Mouse (Mus musculus): ENCODE measurements around the gene 4933415A04Rik. TPM values are rescaled to one million over a fixed set of nuclear protein-coding genes. Genes with fewer than 3 reads are reported as not detected.

4933415A04Rik gene
- total RNA-seq, 2 experiments from 2014 or later = 1.2 to 1.6 TPM

DNA sequence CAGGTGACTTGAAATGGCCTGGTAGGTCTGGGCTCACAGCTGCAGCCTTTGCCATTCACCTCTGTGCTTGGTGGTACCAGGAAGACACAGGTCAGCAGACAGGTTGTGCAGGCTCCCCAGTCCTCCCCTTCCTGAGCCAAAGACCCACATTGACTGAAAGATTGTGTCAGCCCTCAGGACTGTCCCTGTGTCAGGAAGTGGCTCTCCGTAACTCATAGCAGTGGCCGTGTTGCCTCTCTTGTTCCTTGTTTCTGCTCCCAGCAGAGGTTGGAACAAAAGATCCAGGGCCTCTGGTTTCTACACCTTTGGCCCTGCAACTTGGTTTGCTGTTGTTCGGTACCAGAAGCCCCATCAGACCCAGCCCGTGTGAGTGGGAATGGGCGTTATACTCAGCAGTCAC lies 17.7 kb upstream of the 4933415A04Rik start:
- intact Hi-C loops (cut with DNase I) = no loop called here
- no peak for DNase-seq

DNA sequence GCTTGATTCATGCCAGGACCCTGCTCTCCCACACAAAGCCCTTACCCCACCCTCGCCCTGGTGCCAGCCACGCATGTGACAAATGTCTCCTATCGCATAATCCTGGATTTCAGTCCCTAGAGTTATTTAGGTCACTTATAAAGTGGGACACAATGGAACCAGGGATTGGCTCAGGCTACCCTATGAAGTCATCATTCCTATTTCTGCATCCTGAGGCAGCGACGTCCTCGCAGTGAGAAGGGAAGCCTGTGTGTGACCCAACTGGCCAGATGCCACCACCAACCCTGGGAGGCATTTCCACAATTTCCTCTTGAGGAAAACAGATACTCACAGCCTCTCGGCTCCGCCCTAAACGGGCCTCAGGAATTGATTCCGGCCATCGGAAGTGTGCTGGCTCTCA lies 17.2 kb upstream of the 4933415A04Rik start:
- intact Hi-C loops (cut with DNase I) = no loop called here
- DNase-seq = peak; percentile 85 to 86

DNA sequence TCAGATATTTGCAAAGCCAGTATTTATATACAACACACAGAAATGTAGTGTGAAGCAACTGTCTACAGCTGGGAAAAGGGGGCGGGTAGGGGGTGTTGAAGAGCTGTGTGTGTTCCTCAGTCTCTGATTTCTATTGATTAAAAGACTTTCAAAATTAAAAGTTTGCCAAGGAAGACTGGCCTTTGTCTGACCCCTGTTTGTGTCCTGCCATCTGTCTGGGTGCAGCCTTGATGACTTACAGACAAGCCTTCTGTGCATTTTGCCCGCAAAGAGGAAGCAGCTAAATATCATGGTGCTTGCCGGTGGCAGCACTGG lies 11.8 kb upstream of the 4933415A04Rik start:
- intact Hi-C loops (cut with DNase I) = no loop called here
- no peak for DNase-seq

DNA sequence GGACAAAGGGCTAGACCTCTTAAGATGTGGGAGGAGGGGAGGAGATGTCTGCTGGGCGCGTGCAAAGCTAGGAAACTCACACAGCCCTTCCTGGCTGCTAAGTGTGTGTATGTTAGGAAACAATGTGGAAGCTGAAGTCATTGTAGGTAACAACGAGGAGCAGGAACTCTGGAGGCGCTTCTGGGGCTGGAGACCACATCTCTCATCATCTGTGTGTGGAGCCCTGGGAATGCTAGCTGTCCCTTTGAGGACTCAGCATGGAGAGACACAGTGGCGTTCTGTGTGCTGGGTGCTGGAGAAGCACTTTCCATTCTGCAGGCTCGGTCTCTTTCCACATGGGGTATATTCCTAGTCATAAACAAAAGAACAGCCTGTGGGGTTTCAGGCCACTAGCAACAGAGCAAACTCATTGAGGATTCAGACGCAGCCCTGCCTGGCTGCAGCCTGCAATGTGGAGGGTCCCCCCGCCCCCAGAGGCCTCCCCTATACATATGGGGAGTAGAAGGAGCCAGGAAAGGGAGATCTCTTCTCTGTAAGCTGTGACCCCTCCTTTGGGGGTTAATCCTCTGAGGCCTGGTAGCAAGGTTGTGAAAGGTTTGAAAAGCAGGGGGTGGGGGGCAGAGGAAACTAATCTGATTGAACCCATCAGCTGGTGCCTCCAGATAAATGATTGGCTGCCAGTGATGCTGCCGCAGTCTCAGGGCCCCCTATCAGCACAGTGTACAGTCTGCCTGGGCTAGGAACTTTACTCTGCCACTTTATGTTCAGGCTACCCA lies 11.3 kb upstream of the 4933415A04Rik start:
- no peak for DNase-seq

DNA sequence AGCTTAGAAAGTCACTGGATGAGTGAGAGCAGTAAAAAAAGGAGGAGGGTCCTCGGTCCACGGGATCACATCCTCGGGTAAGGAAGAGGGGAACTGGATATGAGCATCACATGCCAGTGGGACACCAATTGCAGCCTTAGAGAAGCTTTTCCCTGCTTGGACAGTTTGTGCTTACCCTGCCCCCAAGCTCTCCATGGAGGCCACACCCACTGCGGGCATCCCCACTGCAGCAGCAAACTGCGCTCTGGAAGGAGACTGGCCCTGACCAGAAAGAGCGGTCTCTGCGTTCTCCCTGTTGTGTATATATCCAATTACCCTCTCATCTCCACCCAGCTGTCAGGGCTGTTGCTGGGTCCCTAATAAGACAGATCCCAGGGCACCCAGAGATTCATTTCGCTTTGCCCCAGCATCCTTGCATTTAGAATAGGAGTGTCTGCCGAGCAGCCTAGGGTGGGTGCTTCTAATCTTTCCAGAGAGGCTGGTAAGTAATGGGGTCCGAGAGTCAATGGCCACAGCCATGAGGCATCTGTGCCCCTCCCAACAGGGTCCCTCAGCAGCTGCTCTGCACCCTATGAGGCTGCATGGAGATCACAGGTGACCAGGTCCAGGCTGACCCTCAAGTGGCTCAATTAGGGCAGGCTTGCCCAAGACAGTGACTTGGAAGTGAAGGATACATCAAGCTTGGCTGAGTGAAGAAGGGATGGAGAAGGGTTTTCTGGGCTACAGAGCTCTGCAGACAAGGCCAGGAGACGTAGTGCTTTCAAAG lies 8.9 kb upstream of the 4933415A04Rik start:
- no peak for DNase-seq
- intact Hi-C loops (cut with DNase I) = no loop called here

More for the DNA sequence above, 11.3 kb upstream of the 4933415A04Rik start:
- intact Hi-C loops (cut with DNase I) = no loop called here

DNA sequence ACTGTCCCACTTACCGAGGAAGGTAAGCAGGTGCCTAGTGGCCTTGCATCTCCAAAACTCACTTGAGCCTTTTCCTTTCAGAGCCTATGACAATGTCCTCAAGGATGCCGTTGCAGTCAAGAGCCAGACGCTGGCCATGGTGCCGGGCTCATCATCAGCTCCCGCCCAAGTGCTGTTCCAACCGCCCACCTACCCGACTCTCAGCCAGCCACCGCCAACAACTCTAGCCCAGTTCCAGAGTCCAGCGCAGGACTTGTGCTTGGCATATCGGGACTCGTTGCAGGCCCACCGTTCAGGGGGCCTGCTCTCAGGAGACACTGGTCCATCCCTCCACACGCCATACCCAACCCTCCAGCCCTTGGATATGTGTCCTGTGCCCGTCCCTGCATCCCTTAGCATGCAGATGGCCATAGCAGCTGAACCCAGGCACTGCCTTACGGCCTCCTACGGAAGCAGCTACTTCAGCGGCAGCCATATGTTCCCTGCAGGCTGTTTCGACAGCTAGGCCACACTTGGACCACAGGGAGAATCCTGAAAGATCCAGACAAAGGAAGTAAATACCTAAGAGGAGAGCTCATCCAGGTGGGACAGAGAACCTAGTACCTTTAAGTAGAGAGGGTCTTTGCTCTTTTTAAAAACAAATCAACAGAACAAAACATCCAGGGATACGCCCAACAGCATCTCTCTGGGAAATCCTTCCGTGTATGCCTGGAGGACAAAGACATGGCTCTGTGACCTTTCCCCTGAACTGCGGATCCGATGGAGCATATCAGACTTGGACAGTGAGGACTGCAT lies 1.4 kb upstream of the 4933415A04Rik start:
- intact Hi-C loops (cut with DNase I) = loop anchor here (1.0 to 2.0 kb wide), 2 partner anchors 57 to 91 kb away; partner anchors contain the start of gene Ccnjl
- DNase-seq = no peak

DNA sequence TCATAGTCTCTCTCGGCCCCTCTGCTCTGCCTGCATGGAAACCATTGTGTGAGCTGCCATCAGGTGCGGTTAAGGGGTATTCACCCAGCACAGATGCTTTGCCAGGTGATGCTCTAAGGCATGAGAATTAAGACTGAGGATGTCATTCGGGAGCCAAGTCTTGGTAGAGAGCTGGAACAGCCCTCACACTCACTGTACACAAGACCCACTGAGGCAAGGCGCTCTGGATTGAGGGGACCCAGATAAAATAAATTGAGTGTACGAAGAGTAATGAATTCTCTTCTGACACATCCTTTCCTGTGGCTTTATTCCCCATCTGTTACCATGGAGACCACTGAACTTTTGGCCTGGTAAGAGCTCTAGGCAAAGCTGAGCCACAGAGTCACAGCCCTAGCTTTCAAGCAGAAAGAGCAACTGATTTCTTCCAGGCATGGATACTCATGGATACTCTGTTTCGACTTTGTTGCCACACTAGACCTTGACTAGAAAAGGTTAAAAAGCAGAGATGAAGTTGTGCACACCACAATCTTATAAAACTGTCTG lies 2.8 kb downstream of the 4933415A04Rik start:
- DNase-seq = no peak
- intact Hi-C loops (cut with DNase I) = no loop called here

DNA sequence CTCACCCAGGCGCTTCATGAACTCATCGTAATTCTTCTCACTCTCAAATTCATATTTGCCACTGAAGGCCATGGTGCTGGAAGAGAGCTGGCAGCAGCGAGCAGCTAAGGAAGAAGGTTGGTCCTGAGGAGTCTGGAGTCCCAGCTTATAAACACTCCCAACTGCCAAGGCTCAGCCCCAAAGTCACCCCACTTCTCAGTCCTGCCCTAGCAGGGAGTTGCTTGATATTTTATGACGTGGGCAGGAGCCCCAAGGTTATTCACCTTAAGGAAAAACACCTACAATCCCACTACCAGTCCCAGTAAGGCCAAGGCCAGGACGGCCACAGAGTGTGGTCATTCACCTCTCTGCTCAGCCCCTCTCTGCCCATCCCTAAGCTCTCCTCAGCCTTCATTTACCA lies 14.6 kb downstream of the 4933415A04Rik start, which contains the start of gene Fabp6:
TSS of gene Fabp6 (minus strand) at position 101 of the 400 bp plus-strand sequence.
- DNase-seq = no peak
- intact Hi-C loops (cut with DNase I) = no loop called here

DNA sequence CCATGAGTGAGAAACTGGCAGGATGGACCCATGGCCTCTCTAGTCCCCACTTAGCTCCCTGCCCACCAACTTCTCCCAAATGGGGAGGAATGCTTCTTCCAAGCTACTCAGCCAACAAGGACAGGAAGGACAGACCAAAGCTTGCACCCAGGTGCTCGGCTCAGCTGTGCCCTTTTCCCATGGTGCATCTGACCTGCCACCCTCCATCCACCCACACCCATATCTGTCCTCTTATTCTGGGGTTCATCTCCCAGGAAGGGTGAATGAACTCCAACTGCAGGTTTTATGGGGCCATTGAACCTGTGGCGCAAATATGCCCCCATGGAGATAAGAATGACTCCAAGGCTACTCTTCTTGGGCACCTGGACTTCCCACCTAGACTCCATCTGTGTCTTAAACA lies 17.4 kb downstream of the 4933415A04Rik start:
- DNase-seq = no peak
- intact Hi-C loops (cut with DNase I) = no loop called here

DNA sequence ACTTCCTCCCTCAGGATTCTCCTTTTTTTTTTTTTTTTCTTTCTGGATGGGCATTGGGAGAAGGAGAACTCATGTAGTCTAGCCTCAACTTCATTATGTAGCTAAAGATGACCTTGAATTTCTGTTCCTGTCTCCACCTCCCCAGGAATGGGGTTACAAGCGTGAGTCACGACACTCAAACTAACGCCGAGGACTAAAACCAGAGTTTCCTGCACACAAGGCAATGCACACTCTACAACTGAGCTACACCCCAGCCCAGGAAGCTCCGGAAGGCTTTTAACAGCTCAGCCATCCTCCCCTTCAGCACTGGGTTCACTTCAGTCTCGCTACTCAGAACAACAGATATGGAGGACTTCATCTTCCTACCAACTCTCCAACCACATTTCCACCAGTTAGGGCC lies 18.1 kb downstream of the 4933415A04Rik start:
- intact Hi-C loops (cut with DNase I) = no loop called here
- DNase-seq = no peak

DNA sequence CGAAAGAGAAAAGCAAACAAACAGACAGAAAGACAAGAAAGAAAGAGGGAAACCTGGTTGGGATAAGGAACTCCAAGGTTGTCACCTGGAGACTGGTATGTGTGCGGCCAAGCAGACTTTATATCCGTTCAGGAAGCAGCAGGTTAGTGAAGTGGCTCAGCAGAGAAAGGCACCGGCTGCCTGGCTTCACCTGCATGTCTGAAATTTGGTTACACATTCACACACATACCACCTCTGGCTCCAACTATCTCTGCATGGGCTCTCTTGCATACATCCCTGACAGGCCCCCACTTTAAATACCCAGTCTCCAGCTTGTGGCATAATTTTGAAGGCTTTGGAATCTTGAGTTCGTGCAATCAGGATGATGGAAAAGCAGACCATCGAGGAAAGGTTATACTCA lies 19.0 kb downstream of the 4933415A04Rik start:
- intact Hi-C loops (cut with DNase I) = no loop called here
- no peak for DNase-seq

DNA sequence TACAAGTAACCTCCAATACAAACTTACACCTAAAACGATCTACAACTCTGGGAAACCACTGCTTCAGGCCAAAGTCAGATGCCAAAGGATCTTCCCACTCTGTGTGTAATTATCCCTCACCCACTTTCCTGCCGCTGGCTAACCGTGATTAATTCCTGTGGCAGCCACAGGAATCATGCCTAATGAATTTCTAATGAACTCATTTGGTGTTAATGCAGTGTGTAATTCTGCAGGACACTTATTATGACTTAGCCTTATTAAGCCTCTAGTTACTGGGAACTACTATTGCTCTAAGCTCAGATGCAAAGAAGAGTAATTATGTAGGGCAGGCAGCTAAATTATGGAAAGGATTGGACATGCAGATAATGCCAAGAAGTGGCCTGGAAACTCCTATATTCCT lies 21.6 kb downstream of the 4933415A04Rik start:
- intact Hi-C loops (cut with DNase I) = no loop called here
- DNase-seq = no peak

DNA sequence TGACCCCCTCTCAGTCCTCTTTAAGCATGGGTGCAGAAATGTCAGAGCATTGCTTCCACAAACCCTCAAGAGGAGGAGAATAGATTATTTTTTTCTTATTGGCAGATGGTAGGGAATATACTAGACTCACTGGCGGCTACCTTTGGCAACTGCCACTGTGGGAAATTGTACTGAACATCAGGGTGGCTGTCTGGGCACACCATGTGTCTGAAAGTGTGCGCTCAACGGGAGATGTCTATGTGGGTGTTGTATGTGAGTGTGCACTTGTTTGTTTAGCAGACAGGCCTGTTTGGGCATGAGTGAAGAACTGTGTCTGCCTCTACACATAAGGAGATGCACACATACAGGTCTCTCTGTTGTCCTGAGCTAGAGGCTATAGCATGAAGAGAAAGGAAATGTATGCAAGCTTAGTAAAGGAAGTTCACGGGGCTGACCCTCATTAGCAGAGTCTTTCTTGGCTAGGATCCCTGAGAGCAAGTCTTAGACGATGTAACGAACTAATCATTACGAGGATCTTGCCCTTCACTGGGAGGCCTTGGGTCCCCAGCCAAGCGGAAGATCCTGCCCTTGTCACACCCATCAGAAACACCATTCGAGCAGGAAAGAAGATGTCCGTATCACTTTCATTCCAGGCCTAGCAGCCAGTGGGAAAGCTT lies 23.3 kb downstream of the 4933415A04Rik start:
- DNase-seq = no peak
- intact Hi-C loops (cut with DNase I) = no loop called here

DNA sequence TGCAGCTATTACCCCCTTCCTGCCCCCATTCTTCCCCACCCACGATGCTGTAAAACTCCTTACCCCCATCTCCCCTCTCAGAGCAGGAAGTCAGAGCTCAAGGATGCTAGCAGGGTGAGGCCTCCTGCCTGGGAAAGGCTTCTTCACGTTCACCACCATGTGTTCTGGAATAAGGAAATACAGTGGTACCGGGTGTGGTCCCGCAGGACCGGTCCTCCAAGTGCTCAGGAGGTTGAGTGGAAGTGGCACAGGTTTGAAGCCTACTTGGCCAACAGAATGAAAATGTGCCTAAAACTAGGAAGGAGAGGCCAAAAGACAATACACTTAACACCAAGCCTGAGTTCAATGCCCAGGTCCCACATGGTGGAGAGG lies 23.8 kb downstream of the 4933415A04Rik start:
- no peak for DNase-seq
- intact Hi-C loops (cut with DNase I) = no loop called here

DNA sequence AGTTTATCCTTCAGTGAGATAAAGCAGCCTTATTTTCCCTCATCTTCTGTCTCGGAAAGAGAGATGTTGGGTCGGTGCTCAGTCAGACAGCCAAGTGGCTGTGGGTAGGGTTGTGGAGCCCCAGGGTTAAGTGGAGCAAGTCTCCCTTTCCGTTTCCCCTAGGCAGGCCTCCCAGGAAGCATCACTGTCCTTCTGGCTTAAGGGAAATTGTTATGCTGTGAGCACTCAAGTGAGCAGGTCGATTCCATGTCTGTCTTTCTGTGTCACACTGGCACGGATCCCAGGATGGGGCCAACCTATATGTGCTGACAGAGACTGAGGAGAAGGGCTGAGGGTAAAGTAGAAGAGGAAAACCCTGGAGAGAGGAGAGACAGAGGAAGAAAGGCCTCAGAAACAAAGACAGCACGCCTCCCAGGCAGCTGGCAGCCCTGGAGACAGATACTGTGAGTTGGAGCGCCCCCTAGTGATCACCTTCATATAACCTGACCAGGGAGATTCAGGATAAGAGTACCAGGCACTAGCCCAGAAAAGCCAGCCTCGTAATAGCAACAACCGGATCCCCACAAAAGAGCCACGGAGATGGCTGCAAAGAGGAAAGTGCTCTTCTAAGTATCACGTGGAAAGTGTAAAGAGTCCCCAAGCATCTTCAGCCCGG lies 26.1 kb downstream of the 4933415A04Rik start:
- intact Hi-C loops (cut with DNase I) = loop anchor here (1.0 kb wide), 1 partner anchor 119 kb away; no protein-coding TSS in a partner anchor

DNA sequence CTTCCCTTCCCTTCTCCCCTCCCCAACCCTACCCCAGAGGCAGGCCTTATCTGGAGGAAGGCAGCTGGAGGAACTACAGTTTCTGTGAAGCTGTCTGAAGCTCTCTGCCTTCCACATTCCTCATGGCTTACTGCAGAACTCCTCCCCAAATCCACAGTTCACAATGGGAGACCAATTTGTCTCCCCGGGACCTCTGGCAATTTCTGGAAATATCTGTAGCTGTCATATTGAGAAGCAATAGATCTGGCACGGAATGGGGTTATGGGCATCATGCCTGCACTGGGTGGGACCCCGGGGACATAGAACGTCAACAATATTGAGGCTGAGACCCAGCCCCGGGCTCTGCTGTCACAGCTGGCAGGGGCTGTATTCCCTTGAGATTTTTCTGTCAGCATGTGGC lies 31.1 kb downstream of the 4933415A04Rik start:
- intact Hi-C loops (cut with DNase I) = no loop called here
- peak; percentile 56 to 71 for DNase-seq

More for the DNA sequence above, 26.1 kb downstream of the 4933415A04Rik start:
- DNase-seq = peak; percentile 80 to 89

DNA sequence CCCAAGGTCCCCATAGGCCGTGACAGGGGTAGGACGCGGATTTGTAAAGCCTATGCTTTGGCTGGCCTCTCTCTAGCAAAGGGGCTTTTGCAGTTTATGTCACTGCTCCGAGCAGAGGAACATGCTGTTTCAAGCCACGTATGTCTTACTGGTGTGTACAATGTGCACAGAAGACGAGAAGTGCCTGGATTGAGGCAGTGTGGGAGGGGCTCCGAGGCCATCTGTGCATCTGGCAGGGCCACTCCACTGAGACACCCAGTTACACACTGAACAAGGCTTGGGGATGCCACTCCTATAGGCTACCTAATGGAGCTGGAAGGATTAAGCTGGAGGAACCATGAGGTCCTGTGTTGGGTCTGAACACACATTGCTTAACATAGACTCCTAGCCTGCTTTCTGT lies 31.6 kb downstream of the 4933415A04Rik start:
- peak; percentile 17 to 28 for DNase-seq
- intact Hi-C loops (cut with DNase I) = no loop called here

DNA sequence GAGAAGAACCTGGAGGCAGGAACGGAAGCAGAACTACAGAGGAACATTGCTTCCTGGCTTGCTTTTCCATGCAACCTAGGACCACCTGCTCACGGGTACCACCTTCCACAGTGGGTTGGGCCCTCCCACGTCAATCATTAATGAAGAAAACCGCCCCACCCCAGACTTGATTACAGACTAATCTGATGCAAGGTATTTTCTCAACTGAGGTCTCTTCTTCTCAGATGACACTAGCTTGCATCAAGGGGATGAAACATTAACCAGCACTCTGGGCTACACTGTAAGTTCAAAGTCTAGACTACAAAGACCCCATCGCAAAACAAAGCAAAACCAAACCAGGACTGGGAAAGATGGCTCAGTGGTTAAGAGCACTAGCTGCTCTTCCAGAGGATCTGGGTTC lies 34.9 kb downstream of the 4933415A04Rik start:
- intact Hi-C loops (cut with DNase I) = no loop called here
- DNase-seq = no peak

DNA sequence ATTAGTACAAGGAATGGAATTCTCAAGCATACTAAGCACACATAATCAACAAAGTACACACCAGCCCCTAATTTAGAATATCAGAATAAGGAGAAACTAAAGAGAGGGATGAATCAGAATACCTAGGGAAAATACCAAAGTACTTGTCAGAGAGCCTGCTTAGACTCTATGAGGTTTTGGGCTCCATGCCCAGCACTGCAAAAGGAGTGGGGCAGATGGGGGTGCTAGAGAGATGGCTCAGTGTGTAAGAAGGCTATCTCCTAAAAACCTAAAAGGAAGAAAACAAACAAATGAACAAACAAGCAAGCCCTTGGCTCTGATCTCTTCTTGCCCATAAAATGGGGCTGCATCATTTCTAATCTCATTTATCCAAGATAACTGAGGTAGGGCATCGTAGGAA lies 37.5 kb downstream of the 4933415A04Rik start:
- DNase-seq = no peak
- intact Hi-C loops (cut with DNase I) = no loop called here

All from heart, postnatal 14 days (tissue).